Mouse (Mus musculus): ENCODE measurements around the gene Grin3b.

The Grin3b gene

GRCm38 (mm10) chr10:79989272-79989786 lies 18.8 kb downstream of the Grin3b start:
- DNase-seq, result no peak

- DNase-seq, result no peak
These were observed 19.4 kb downstream of the Grin3b start for GRCm38 (mm10) chr10:79989870-79990269.

DNA sequence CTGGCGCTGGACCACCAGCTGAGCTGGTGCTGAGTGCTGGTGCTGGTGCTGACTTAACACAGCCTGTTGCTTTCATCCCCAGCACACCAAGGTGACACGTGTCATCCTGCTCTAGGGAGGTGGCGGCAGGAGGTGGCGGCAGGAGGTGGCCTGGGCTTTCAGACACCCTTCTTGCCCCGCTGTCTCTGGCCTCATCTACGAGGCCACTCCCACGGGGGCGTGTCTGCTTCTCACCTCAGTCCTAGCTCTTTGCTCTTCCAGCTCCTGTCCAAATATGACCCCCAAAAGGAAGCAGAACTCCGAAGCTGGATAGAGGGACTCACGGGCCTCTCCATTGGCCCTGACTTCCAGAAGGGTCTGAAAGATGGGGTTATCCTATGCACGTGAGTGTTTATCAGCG lies 20.6 kb downstream of the Grin3b start:
- DNase-seq, result no peak

- DNase-seq, result no peak
These were observed 21.0 kb downstream of the Grin3b start for GRCm38 (mm10) chr10:79991548-79991947.

DNA sequence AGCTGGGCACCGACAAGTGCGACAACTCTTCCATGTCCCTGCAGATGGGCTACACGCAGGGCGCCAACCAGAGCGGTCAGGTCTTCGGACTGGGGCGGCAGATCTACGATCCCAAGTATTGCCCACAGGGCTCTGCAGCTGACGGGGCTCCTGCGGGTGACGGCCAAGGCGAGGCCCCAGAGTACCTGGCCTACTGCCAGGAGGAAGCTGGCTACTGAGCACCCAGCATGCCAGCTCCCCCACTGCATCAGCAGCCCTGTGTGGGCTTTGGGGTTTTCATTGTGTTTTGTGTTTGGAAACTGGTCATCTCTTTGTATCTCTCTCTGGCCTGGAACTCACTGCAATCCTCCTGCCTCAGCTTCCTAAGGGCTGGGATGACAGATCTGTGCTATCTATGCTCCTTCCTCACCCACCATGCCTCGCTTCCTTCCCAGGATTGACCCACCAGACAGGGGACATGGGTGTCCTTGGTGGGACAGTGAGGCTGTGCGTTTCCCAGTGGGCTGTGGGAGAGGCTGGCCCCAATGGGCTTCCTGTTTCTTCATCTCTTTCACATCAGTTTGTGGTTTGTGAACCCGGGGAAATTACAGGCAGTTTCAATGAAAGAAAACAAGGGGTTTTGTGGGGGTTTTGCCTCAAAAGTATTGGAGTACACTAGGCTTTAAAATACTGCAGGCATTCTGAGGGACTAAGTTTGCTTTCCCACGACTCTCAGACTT lies 24.0 kb downstream of the Grin3b start:
- DNase-seq, result peak in 1 of 2 experiments; percentile 50

- DNase-seq, result no peak
These were observed 25.1 kb downstream of the Grin3b start for GRCm38 (mm10) chr10:79995636-79996035.

GRCm38 (mm10) chr10:79996272-79997033 lies 25.9 kb downstream of the Grin3b start, which contains the start of gene Abca7:
TSS of gene Abca7 (plus strand) at chr10:79996494.
- peak; percentile 100 for DNase-seq

GRCm38 (mm10) chr10:79997034-79997760 lies 26.7 kb downstream of the Grin3b start:
- DNase-seq, result peak; percentile 90 to 93

DNA sequence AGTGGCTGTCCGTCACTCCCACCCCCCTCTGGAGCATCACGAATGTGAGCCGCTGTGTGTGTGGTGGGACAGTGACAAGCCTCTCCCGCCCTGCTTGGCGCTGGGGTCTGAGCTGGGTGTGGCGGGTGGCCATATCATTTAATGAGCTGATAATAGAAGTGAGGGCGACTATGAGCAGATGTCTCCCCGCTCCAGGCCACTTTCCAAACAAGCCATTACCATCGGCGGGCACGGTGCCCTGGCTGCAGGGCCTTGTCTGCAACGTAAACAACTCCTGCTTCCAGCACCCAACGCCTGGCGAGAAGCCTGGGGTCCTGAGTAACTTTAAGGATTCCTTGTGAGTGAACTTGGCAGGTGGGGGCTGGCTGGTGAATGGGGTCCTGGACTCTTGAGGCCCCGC lies 27.3 kb downstream of the Grin3b start:
- DNase-seq, result peak; percentile 89 to 91

DNA sequence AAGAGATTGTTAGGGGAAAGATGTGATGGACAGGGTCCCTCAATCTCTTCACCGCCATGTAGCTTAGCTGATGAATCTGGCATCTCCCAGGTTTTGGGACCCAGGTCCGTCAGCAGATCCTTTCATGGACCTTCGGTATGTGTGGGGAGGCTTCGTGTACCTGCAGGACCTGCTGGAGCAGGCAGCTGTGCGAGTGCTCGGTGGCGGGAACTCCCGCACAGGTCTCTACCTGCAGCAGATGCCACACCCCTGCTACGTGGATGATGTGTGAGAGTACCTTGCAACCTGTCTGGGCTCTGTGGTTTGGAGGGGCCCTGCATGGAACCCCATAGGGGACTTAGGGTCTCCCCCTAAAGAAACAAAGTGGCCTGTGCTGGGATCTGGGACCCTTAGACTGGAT lies 31.4 kb downstream of the Grin3b start:
- DNase-seq, result no peak

GRCm38 (mm10) chr10:80002829-80003228 lies 32.3 kb downstream of the Grin3b start:
- DNase-seq, result no peak

GRCm38 (mm10) chr10:80003374-80004232 lies 33.1 kb downstream of the Grin3b start:
- no peak for DNase-seq

- no peak for DNase-seq
These were observed 33.8 kb downstream of the Grin3b start for GRCm38 (mm10) chr10:80004233-80004705.

GRCm38 (mm10) chr10:80011740-80012139 lies 41.2 kb downstream of the Grin3b start:
- no peak for DNase-seq

DNA sequence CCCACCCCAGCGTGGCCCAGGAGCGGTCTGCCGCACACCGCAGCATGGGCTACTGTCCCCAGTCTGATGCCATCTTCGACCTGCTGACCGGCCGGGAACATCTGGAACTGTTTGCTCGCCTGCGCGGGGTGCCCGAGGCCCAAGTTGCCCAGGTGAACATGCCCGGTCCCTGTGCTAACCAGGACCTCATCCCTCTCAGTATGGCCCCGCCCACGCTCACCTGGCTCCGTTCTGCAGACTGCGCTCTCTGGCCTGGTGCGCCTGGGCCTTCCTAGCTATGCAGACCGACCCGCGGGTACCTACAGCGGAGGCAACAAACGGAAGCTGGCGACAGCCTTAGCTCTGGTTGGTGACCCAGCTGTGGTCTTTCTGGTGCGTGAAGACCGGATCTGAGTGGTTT lies 43.1 kb downstream of the Grin3b start:
- no peak for DNase-seq

- no peak for DNase-seq
These were observed 44.2 kb downstream of the Grin3b start for GRCm38 (mm10) chr10:80014484-80015290.

DNA sequence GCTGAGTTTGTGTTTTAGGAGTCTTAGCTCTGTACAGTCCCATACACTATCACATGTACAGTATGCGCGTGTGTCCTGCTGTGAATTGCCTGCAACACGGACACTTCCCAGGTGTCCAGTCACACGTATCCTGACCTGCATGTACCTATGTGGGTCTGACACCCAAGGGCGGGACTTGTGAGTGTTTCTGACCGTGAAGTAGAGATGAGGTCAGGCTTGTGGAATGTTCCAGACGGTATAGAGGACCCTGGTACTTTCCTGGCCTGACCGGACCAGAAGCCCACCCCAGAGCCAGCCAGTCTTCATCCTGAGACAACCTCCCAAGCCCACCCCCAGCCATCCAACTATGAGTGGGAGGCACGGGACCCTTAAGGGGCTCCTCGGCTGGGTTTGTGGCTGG lies 45.1 kb downstream of the Grin3b start:
- no peak for DNase-seq

DNA sequence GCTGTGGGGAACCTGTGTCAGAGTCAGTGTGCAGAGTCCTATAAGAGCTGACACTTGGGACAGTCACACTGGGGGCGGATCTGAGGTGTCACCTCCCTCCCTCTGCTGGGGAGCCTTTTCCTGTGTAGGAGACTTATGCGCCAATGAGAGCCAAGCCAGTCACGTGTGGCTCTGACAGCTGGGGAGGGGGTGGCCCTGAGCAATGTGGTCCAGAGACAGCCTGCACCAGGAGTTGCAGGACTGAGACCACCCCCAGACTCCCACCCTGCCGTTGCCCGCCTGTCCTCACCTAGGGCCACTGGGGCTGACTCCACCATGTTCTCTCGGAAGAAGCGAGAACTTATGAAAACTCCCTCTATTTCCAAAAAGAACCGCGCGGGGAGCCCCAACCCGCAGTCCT lies 46.0 kb downstream of the Grin3b start, which contains the start of gene Arhgap45:
Gene Arhgap45 (plus strand): TSS at position 143 of the 400 bp plus-strand sequence.
- DNase-seq, result no peak

- DNase-seq, result no peak
These were observed 46.4 kb downstream of the Grin3b start for GRCm38 (mm10) chr10:80016931-80017330.

DNA sequence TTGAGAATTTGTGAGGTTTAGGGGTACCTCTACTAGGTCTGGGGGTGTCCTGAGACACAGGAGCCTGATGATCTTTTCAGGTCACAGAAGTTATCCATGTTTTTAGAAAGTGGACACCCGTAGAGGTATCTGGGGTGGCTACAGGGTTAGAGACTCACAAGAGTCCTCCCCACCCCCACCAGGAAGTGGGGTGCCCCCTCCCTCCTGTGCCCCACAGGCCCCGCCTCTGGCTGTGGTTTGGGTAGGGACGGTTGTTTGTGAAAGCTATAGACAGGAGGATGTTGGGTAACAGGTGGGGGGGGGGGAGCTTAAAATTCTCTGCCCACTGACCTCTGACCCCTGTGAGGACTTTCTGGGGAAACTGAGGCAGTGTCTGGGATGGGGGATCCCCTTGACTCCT lies 46.8 kb downstream of the Grin3b start:
- no peak for DNase-seq

DNA sequence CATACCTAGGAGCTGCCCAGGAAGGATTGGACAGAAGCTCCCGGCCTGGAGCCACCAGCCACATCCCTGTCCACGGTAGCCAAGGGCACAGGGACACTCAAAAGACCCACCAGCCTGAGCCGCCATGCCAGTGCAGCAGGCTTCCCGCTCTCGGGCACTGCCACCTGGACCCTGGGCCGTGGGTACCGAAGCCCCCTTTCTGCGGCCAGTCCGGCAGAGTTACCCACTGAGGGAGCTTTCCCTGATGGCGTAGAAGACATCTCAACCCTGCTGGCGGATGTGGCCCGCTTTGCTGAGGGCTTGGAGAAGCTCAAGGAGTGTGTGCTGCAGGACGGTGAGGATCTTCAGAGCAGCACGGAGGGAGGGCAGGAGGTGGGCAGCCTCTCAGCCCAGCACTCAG lies 47.3 kb downstream of the Grin3b start:
- DNase-seq, result no peak
